Mouse (Mus musculus) retina, postnatal 1 day (tissue): ENCODE measurements around the gene Sumo1.
A peak's percentile ranks its signal among the peaks of the same experiment; 100 is the strongest.

ENCODE experiments used
- DNase-seq: peaks from one replicate; pipeline ENCODE4 v3.0.0-alpha.2; 2012

Sumo1 gene

GRCm38 (mm10) chr1:59592359-59592758 lies 78.3 kb downstream of the Sumo1 start:
- peak; percentile 69 for DNase-seq

- DNase-seq = no peak
These were observed 81.4 kb downstream of the Sumo1 start for GRCm38 (mm10) chr1:59589271-59589670.

GRCm38 (mm10) chr1:59584656-59585410 lies 85.8 kb downstream of the Sumo1 start:
- DNase-seq = peak; percentile 74

GRCm38 (mm10) chr1:59580880-59581279 lies 89.8 kb downstream of the Sumo1 start:
- DNase-seq = no peak

GRCm38 (mm10) chr1:59580131-59580751 lies 90.4 kb downstream of the Sumo1 start:
- DNase-seq = no peak

GRCm38 (mm10) chr1:59579327-59579726 lies 91.3 kb downstream of the Sumo1 start:
- no peak for DNase-seq

GRCm38 (mm10) chr1:59578770-59579169 lies 91.9 kb downstream of the Sumo1 start:
- no peak for DNase-seq

- peak; percentile 68 for DNase-seq
These were observed 96.1 kb downstream of the Sumo1 start for GRCm38 (mm10) chr1:59574262-59575187.

GRCm38 (mm10) chr1:59573843-59574242 lies 96.8 kb downstream of the Sumo1 start:
- no peak for DNase-seq

GRCm38 (mm10) chr1:59571502-59571901 lies 99.1 kb downstream of the Sumo1 start:
- no peak for DNase-seq

GRCm38 (mm10) chr1:59570767-59571166 lies 99.9 kb downstream of the Sumo1 start:
- no peak for DNase-seq

GRCm38 (mm10) chr1:59569301-59569700 lies 101.3 kb downstream of the Sumo1 start:
- DNase-seq = no peak

- DNase-seq = no peak
These were observed 102.4 kb downstream of the Sumo1 start for GRCm38 (mm10) chr1:59568283-59568682.

- no peak for DNase-seq
These were observed 103.1 kb downstream of the Sumo1 start for GRCm38 (mm10) chr1:59567521-59567920.

GRCm38 (mm10) chr1:59566926-59567325 lies 103.7 kb downstream of the Sumo1 start:
- no peak for DNase-seq

GRCm38 (mm10) chr1:59566281-59566680 lies 104.4 kb downstream of the Sumo1 start:
- DNase-seq = no peak

GRCm38 (mm10) chr1:59565804-59566203 lies 104.8 kb downstream of the Sumo1 start:
- no peak for DNase-seq

- no peak for DNase-seq
These were observed 107.1 kb downstream of the Sumo1 start for GRCm38 (mm10) chr1:59563581-59563980.

- peak; percentile 26 for DNase-seq
These were observed 116.9 kb downstream of the Sumo1 start for GRCm38 (mm10) chr1:59553708-59554107.

GRCm38 (mm10) chr1:59550996-59551395 lies 119.6 kb downstream of the Sumo1 start:
- no peak for DNase-seq

- DNase-seq = no peak
These were observed 120.4 kb downstream of the Sumo1 start for GRCm38 (mm10) chr1:59550227-59550626.

GRCm38 (mm10) chr1:59549036-59549675 lies 121.5 kb downstream of the Sumo1 start:
- DNase-seq = peak; percentile 63

- DNase-seq = no peak
These were observed 122.1 kb downstream of the Sumo1 start for GRCm38 (mm10) chr1:59548486-59548885.
